Mouse (Mus musculus): ENCODE data around the gene Ctsa. TPM values are rescaled to one million over a fixed set of nuclear protein-coding genes. Genes with fewer than 3 reads are reported as not detected.
A peak's percentile ranks its signal among the peaks of the same experiment; 100 is the strongest.

The Ctsa gene
- polyA plus RNA-seq, 2 experiments, result 59.4 to 69.5 TPM

- H3K4me1 ChIP-seq (replicated peaks; ENCODE audit: control insufficient read depth in 2 of 2, insufficient read depth in 2 of 2, low read length in 1 of 2), result peaks cover 5 to 8% of the 10 kb centered on the region in 2 experiments
- peaks cover 7% of the 10 kb centered on the region for H3K36me3 ChIP-seq (replicated peaks; ENCODE audit: control insufficient read depth, insufficient read depth, low read depth)
- ATAC-seq (ENCODE audit: insufficient read depth), result peak; percentile 59
- WGBS (ENCODE audit: insufficient replicate concordance), result under 1% methylated on average over 10 of the region's 10 CpGs
- no peaks in the 10 kb centered on the region for H3K27me3 ChIP-seq (ENCODE audit: control insufficient read depth, insufficient read depth, low read length)
- H3K27ac ChIP-seq, result peak overlapping the region; percentile 9
- no peaks in the 10 kb centered on the region for H3K9me3 ChIP-seq (ENCODE audit: control insufficient read depth, low read length)
- H3K4me2 ChIP-seq (ENCODE audit: low read depth), result peak overlapping the region; percentile 68
- peak overlapping the region; percentile 61 for H3K9ac ChIP-seq (replicated peaks)
- peak overlapping the region; percentile 58 to 78 for H3K4me3 ChIP-seq (ENCODE audit: insufficient read depth in 1 of 2, low read depth in 2 of 2, low read length in 2 of 2)
- TF ChIP-seq CTCF (IDR thresholded peaks at IDR 0.05; ENCODE audit: low read depth) (peak; percentile 47), EP300 (IDR thresholded peaks at IDR 0.05; ENCODE audit: low read depth) (no peak)
- peak in 2 of 3 experiments; percentile 32 to 52 for DNase-seq (ENCODE audit: low read depth in 3 of 3, low spot score in 3 of 3)
These were observed 9.5 kb upstream of the Ctsa start for GRCm38 (mm10) chr2:164823181-164823585.

- TF ChIP-seq EP300 (IDR thresholded peaks at IDR 0.05; ENCODE audit: low read depth) (no peak), CTCF (IDR thresholded peaks at IDR 0.05; ENCODE audit: low read depth) (no peak)
- no peak for ATAC-seq (ENCODE audit: insufficient read depth)
These were observed 8.7 kb upstream of the Ctsa start for GRCm38 (mm10) chr2:164823969-164824368.

GRCm38 (mm10) chr2:164825521-164825920 is 7.2 kb upstream of the Ctsa start:
- H3K9ac ChIP-seq (replicated peaks), result no peak overlapping the region
- H3K4me1 ChIP-seq (replicated peaks; ENCODE audit: control insufficient read depth in 2 of 2, insufficient read depth in 2 of 2, low read length in 1 of 2), result peaks cover 5 to 8% of the 10 kb centered on the region in 2 experiments
- no peak overlapping the region for H3K27ac ChIP-seq
- ATAC-seq (ENCODE audit: insufficient read depth), result no peak
- 90% methylated on average over 17 of the region's 17 CpGs for WGBS (ENCODE audit: insufficient replicate concordance)
- TF ChIP-seq EP300 (IDR thresholded peaks at IDR 0.05; ENCODE audit: low read depth), result no peak
- TF ChIP-seq CTCF (IDR thresholded peaks at IDR 0.05; ENCODE audit: low read depth), result no peak
- H3K4me2 ChIP-seq (ENCODE audit: low read depth), result no peak overlapping the region
- H3K9me3 ChIP-seq (ENCODE audit: control insufficient read depth, low read length), result no peaks in the 10 kb centered on the region
- no peak overlapping the region for H3K4me3 ChIP-seq (ENCODE audit: insufficient read depth in 1 of 2, low read depth in 2 of 2, low read length in 2 of 2)
- no peaks in the 10 kb centered on the region for H3K27me3 ChIP-seq (ENCODE audit: control insufficient read depth, insufficient read depth, low read length)
- peaks cover 7% of the 10 kb centered on the region for H3K36me3 ChIP-seq (replicated peaks; ENCODE audit: control insufficient read depth, insufficient read depth, low read depth)
- DNase-seq (ENCODE audit: low read depth in 3 of 3, low spot score in 3 of 3), result no peak

More at GRCm38 (mm10) chr2:164823969-164824368, 8.7 kb upstream of the Ctsa start:
- no peak overlapping the region for H3K4me3 ChIP-seq (ENCODE audit: insufficient read depth in 1 of 2, low read depth in 2 of 2, low read length in 2 of 2)
- H3K9ac ChIP-seq (replicated peaks), result peak overlapping the region; percentile 27; the same call in 1 of the 2 replicates
- peaks cover 5 to 8% of the 10 kb centered on the region in 2 experiments for H3K4me1 ChIP-seq (replicated peaks; ENCODE audit: control insufficient read depth in 2 of 2, insufficient read depth in 2 of 2, low read length in 1 of 2)
- no peaks in the 10 kb centered on the region for H3K9me3 ChIP-seq (ENCODE audit: control insufficient read depth, low read length)
- WGBS (ENCODE audit: insufficient replicate concordance), result 71% methylated on average over 4 of the region's 4 CpGs
- H3K27ac ChIP-seq, result no peak overlapping the region
- peak overlapping the region; percentile 68 for H3K4me2 ChIP-seq (ENCODE audit: low read depth)
- H3K27me3 ChIP-seq (ENCODE audit: control insufficient read depth, insufficient read depth, low read length), result no peaks in the 10 kb centered on the region
- H3K36me3 ChIP-seq (replicated peaks; ENCODE audit: control insufficient read depth, insufficient read depth, low read depth), result peaks cover 7% of the 10 kb centered on the region
- DNase-seq (ENCODE audit: low read depth in 3 of 3, low spot score in 3 of 3), result no peak

GRCm38 (mm10) chr2:164827146-164827850 is 5.4 kb upstream of the Ctsa start:
- Histone ChIP-seq H3K27me3 (ENCODE audit: control insufficient read depth, insufficient read depth, low read length) (no peaks in the 10 kb centered on the region), H3K4me2 (ENCODE audit: low read depth) (no peak overlapping the region), H3K4me3 (ENCODE audit: insufficient read depth in 1 of 2, low read depth in 2 of 2, low read length in 2 of 2) (no peak overlapping the region), H3K9me3 (ENCODE audit: control insufficient read depth, low read length) (no peaks in the 10 kb centered on the region), H3K4me1 (replicated peaks; ENCODE audit: control insufficient read depth in 2 of 2, insufficient read depth in 2 of 2, low read length in 1 of 2) (peaks cover 2 to 5% of the 10 kb centered on the region in 2 experiments), H3K9ac (replicated peaks) (no peak overlapping the region), H3K36me3 (replicated peaks; ENCODE audit: control insufficient read depth, insufficient read depth, low read depth) (peaks cover 5% of the 10 kb centered on the region), H3K27ac (no peak overlapping the region)
- ATAC-seq (ENCODE audit: insufficient read depth) (no peak), DNase-seq (ENCODE audit: low read depth in 3 of 3, low spot score in 3 of 3) (no peak)
- TF ChIP-seq EP300 (IDR thresholded peaks at IDR 0.05; ENCODE audit: low read depth) (no peak), CTCF (IDR thresholded peaks at IDR 0.05; ENCODE audit: low read depth) (no peak)
- WGBS (ENCODE audit: insufficient replicate concordance), result 58% methylated on average over 16 of the region's 16 CpGs

GRCm38 (mm10) chr2:164828437-164828836 is 4.2 kb upstream of the Ctsa start, which contains the start of gene Spata25:
Spata25 (minus strand) TSS chr2:164828537.
- Histone ChIP-seq H3K9me3 (ENCODE audit: control insufficient read depth, low read length) (no peaks in the 10 kb centered on the region), H3K9ac (replicated peaks) (no peak within 1 kb of the TSS), H3K4me2 (ENCODE audit: low read depth) (no peak within 1 kb of the TSS), H3K36me3 (replicated peaks; ENCODE audit: control insufficient read depth, insufficient read depth, low read depth) (peaks cover 5% of the 10 kb centered on the region), H3K27me3 (ENCODE audit: control insufficient read depth, insufficient read depth, low read length) (no peaks in the 10 kb centered on the region), H3K4me3 (ENCODE audit: insufficient read depth in 1 of 2, low read depth in 2 of 2, low read length in 2 of 2) (no peak within 1 kb of the TSS), H3K4me1 (replicated peaks; ENCODE audit: control insufficient read depth in 2 of 2, insufficient read depth in 2 of 2, low read length in 1 of 2) (peaks cover 0 to 3% of the 10 kb centered on the region in 2 experiments; a peak in 2 of 4 replicates), H3K27ac (no peak within 1 kb of the TSS)
- 65% methylated on average over 6 of the region's 6 CpGs for WGBS (ENCODE audit: insufficient replicate concordance)
- DNase-seq (ENCODE audit: low read depth in 3 of 3, low spot score in 3 of 3) (no peak), ATAC-seq (ENCODE audit: insufficient read depth) (no peak)
- TF ChIP-seq CTCF (IDR thresholded peaks at IDR 0.05; ENCODE audit: low read depth), result no peak
- TF ChIP-seq EP300 (IDR thresholded peaks at IDR 0.05; ENCODE audit: low read depth), result no peak
